Mouse (Mus musculus): ENCODE data around the gene Sprr2a2.
"Not testable (repeated sequence)": the region's sequence is repeated elsewhere in the genome, so short reads cannot be mapped to it uniquely, and the experiment has no call there.

Sprr2a2 gene

DNA sequence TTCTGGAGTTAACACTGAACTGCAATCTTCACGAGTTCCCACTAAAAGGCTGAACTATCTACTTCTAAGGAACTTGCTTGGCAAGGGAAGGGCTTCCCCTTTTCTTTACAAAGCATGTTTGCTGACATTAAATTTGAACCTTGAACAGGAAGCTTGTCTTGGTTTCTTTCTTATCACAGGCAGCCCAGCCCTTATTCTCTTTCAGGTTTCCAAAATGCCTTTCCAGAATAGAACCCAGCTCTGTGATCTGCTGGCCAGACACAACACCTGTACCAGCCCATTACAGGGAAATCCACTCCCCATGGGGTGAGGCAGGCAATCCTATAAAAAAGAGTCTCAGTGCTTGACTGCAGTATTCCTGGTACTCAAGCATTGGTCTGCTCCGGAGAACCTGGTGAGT, at the start of gene Sprr2a2, which contains the start of gene Sprr2a1:
Sprr2a2 (plus strand) TSS at position 352 of the 400 bp plus-strand sequence.
Sprr2a1 (plus strand) TSS at position 231 of the 400 bp plus-strand sequence.
- DNase-seq (ENCODE audit: low spot score) = not testable (repeated sequence)

DNA sequence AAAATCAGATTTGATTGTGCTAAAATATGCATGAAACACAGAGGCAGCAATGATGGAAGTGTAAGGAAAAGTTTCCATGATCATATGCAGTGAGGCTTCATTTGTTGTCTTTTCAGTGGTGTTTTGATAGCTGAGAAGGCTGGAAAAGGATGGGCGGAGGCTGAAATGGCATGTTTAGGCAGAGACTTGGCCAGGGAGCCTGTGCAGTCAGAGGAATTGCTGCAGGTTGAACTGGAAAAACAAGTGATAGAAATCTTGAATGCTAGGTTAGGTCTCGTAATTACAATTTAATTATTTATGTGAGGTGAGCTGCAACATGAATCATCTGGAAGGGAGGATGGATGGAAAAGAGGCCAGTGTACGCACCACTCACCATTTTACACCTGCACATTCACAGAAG, 45.9 kb upstream of the Sprr2a2 start:
- DNase-seq (ENCODE audit: low spot score) = no peak

DNA sequence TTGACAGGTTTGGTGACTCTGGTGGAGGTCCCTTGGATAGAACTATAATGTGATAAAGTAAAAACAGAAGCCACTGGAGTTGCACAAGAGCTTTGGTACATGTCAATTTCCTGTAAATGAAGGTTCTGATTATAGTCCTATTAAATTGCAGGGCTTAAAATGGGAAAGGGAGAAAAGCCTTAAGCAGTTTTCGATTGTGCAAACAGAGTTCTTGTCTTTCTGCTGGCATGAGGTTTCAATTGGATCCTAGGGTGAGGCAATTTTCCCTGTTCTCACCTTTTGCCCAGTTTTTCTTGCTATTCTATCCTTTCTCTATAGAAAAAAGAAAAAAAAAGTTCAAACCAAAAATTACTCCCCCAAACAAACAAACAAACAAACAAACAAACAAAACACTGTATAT, 38.8 kb upstream of the Sprr2a2 start:
- no peak for DNase-seq (ENCODE audit: low spot score)

DNA sequence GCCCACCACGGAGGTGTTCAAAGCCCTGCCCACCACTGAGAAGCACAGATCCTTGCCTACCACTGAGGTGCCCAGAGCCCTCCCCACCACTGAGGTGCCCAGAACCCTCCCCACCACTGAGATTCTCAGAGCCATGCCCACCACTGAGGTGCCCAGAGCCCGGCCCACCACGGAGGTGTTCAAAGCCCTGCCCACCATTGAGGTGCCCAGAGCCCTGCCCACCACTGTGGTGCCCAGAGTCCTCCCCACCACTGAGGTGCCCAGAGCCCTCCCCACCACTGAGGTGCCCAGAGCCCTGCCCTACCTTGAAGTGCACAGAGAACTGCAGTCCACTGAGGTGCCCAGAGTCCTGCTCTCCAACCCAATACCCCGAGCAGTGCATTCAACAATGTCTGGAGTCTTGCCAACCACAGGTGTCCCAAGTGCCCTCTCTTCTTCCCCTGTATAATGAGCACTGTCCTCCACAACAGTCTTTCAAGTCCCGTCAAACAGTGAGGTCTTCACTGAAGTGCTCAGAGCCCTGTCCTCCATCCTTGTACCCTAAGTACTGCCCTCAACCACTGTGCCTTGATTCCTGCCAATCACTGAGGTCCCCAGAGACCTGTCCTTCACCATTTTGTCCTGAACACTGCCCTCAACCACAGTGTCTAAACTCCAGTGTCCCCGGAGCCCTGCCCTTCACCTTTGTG, 20.1 kb upstream of the Sprr2a2 start:
- DNase-seq (ENCODE audit: low spot score) = no peak

DNA sequence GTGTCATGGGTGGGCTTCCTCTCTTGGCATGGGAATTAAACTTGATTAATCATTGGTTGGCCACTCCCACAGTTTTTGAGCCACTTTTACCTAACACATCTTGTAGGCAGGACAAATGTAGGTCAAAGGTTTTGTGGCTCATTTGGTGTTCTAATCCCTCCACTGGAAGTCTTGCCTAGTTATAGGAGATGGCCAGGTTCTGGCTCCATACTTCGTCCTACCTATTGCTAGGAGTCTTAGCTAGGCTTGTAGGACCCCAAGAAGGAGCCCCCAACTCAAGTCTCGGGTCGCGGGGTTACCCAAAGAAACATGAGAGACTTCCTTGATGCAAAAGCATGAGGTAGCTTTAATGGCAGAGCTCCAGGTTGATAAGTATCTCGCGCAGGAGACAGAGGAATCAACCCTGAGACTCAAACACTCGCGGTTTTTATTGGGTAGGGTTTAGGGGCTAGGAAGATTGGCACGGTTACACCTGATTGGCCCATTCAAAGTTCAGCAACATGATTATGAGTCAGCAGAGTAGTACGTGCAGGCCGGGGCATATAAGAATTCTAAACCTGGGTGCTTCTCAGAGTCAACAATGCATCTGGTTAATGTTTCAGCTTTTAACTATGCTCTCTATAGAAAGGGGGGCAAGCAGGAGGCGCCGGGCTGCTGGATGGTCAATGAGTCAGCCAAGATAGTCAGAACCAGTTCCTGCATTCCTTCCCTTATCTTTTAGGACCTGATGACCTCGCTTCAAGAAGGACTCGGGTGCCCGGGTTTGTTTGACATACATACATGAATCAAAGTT, 4.4 kb upstream of the Sprr2a2 start:
- not testable (repeated sequence) for DNase-seq (ENCODE audit: low spot score)

DNA sequence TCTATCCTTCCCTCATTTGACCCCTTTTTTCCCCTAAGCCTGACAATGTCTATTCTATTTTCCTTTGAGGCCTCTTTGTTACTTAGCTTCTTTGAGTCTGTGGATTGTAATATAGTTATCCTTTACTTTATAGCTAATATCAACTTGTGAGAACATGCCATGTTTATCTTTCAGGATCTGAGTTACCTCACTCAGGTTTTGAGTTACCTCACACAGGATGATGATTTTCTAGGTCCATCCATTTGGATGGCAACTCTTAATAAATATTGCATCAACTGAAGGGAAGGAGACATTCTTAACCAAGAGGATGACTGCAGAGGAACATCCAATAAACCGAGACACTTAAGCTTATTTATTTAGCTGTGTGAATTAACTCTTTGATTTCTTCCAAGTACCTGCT, 3.7 kb upstream of the Sprr2a2 start:
- not testable (repeated sequence) for DNase-seq (ENCODE audit: low spot score)

DNA sequence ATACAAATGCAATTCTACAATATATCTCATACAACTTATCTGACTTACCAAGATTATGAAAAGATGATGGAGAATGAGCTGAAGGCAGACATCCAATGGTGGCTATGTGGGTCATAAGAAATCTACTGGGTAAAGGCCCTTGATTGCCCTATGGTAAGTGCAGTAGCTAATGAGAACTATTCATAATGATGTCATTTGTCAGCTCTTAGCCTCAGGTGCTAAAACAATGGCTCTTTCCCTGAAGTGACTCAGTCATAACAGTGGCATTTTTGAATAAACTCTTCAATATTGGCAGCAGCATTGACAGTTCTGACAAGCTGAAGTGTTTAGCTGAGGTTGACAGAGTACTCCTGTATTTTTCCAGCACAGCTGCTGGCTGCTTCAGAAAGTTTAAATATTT, 2.1 kb upstream of the Sprr2a2 start:
- not testable (repeated sequence) for DNase-seq (ENCODE audit: low spot score)

DNA sequence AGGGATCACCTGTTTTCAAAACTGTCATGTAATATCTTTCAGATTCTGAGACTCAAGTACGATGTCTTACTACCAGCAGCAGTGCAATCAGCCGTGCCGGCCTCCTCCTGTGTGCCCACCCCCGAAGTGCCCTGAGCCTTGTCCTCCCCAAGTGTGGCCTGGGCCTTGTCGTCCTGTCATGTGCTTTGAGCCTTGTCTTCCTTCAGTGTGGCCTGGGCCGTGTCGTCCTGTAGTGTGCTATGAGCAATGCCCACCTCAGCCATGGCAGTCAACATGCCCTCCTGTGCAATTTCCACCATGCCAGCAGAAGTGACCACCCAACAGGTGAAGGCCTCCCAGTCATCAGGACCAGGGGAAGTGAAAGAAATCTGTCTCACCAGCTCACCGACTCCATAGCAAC, 3.3 kb downstream of the Sprr2a2 start:
- DNase-seq (ENCODE audit: low spot score) = not testable (repeated sequence)

DNA sequence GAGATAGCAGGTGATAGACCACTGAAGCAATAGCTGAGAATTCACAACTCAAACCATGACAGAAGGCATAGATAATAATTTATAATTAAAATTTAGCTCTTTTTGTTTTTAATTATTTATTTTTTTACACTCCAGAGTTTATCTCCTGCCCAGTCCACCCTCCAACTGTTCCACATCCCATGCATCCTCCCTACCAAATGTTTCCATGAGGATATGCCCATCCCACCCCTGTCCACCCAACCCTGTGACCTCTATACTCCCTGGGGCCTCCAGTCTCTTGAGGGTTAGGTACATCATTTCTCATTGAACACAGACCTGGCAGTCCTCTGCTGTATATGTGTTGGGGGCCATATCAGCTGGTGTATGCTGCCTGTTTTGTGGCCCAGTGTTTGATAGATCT, 8.0 kb downstream of the Sprr2a2 start:
- DNase-seq (ENCODE audit: low spot score) = not testable (repeated sequence)

DNA sequence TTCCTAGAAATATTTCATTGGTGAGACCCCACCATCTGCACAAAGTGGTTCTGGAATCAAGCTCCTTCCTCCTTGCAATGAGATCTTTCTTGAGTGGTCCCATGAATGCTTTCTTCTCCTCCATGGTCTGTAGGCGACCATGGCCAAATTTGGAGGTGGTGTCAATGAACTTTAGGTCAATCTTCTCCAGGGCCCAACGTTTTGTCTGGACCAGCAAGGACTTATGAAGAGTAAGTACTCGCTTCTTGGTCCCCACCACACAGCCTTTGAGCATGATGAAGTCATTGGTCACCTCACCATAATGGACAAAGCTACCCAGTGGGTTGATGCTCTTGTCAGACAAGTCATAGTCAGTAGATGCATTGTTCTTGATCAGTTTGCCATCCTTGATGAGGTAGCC, 11.7 kb downstream of the Sprr2a2 start:
- DNase-seq (ENCODE audit: low spot score) = not testable (repeated sequence)

DNA sequence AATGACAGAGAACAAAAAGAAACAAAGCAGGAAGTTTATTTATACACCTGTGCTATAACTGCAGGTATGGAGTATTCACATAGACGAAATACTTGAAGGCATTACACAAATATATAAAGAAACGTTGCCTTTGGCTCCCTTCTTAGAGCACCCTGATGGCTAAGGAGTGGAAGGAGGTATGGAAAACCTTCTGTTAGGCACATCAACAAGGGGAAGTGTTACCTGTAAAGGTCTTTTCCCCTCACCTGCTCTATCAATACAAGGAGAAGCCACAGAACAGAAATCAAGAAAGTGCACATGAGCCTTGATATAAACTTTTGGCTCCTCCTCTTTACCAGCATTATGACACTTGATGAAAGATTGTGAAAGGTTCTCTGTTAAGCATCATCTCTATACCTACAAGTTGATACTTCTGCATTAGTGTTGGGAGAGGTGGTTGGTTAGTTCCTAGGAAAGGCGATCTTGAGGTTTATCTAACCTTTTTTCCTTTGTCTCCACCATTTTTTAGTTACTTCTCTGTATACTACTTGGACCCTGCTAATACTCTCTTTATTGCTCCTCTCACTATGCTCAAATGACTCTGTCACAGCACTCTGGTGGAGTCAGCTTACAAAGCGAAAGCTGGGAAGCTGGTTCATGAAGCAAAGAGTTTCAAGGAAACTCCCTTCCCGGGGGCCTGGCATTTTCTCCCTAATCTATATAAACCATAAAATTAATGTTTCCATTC, 20.9 kb downstream of the Sprr2a2 start:
- not testable (repeated sequence) for DNase-seq (ENCODE audit: low spot score)

DNA sequence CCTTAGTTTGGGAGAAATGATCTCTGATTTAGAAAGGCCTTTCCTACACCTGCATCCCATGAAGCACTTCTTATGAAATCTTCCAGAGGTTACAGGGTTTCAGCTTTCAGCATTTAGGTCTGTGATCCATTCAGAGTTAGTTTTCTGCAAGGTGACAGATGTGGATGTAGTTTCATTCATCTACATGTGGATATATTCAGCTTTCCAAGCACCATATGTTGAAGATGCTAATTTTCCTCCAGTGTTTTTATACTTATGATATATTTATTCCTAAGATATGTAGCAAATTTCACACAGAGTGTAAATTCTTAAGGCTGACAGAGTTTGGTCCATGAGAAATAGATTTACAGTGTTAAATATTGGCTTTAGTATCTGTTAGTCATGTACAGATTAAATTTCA, 23.0 kb downstream of the Sprr2a2 start:
- not testable (repeated sequence) for DNase-seq (ENCODE audit: low spot score)

DNA sequence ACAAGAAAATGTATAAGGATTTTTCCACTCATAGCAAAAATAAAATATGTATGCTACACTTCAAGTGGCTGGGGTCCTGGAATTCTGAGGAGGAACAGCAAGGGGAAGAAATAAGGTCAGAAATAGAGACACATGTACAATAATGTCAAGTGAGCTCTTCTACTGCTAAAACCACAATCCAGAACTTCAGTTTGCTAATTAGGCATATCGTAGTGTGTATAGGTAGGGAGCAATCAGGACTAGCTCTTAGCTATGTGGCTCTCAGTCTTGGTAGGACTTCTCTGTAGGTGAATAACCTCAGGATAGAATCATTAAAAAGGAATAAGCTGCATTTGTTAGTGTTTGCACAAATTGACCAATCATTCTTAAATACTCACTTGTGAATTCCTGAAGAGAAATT, 23.5 kb downstream of the Sprr2a2 start:
- not testable (repeated sequence) for DNase-seq (ENCODE audit: low spot score)

DNA sequence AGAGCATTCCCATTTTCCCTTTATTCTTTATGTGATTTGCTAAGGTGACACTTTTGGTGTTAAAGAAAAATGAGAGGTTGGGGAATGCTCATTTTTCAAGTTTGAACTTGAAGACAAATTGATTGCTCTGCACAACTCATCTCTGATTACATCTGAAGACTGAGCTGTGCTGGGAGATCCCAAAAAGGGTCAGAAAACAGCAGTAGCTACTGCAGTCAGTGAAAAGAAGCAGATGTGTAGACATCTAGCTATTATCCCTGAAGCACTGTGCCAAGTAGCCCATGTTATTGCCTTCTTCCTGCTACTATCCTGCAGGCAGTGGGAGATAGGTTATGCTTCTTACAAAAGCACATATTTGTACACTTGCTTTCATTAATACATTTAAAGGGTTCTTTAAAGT, 29.1 kb downstream of the Sprr2a2 start:
- DNase-seq (ENCODE audit: low spot score) = not testable (repeated sequence)

DNA sequence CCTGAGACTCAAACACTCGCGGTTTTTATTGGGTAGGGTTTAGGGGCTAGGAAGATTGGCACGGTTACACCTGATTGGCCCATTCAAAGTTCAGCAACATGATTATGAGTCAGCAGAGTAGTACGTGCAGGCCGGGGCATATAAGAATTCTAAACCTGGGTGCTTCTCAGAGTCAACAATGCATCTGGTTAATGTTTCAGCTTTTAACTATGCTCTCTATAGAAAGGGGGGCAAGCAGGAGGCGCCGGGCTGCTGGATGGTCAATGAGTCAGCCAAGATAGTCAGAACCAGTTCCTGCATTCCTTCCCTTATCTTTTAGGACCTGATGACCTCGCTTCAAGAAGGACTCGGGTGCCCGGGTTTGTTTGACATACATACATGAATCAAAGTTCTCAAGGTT, 30.5 kb downstream of the Sprr2a2 start:
- DNase-seq (ENCODE audit: low spot score) = not testable (repeated sequence)

DNA sequence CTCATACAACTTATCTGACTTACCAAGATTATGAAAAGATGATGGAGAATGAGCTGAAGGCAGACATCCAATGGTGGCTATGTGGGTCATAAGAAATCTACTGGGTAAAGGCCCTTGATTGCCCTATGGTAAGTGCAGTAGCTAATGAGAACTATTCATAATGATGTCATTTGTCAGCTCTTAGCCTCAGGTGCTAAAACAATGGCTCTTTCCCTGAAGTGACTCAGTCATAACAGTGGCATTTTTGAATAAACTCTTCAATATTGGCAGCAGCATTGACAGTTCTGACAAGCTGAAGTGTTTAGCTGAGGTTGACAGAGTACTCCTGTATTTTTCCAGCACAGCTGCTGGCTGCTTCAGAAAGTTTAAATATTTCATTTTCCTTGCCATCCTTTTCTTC, 32.8 kb downstream of the Sprr2a2 start:
- not testable (repeated sequence) for DNase-seq (ENCODE audit: low spot score)

DNA sequence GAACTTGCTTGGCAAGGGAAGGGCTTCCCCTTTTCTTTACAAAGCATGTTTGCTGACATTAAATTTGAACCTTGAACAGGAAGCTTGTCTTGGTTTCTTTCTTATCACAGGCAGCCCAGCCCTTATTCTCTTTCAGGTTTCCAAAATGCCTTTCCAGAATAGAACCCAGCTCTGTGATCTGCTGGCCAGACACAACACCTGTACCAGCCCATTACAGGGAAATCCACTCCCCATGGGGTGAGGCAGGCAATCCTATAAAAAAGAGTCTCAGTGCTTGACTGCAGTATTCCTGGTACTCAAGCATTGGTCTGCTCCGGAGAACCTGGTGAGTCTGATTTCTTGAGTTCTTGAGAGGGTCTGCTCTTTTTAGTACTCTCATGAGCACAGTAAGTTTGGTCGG, 34.7 kb downstream of the Sprr2a2 start:
- DNase-seq (ENCODE audit: low spot score) = not testable (repeated sequence)

DNA sequence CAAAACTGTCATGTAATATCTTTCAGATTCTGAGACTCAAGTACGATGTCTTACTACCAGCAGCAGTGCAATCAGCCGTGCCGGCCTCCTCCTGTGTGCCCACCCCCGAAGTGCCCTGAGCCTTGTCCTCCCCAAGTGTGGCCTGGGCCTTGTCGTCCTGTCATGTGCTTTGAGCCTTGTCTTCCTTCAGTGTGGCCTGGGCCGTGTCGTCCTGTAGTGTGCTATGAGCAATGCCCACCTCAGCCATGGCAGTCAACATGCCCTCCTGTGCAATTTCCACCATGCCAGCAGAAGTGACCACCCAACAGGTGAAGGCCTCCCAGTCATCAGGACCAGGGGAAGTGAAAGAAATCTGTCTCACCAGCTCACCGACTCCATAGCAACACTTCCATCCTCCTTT, 38.1 kb downstream of the Sprr2a2 start:
- DNase-seq (ENCODE audit: low spot score) = not testable (repeated sequence)

DNA sequence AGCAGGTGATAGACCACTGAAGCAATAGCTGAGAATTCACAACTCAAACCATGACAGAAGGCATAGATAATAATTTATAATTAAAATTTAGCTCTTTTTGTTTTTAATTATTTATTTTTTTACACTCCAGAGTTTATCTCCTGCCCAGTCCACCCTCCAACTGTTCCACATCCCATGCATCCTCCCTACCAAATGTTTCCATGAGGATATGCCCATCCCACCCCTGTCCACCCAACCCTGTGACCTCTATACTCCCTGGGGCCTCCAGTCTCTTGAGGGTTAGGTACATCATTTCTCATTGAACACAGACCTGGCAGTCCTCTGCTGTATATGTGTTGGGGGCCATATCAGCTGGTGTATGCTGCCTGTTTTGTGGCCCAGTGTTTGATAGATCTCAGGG, 42.8 kb downstream of the Sprr2a2 start:
- DNase-seq (ENCODE audit: low spot score) = not testable (repeated sequence)

DNA sequence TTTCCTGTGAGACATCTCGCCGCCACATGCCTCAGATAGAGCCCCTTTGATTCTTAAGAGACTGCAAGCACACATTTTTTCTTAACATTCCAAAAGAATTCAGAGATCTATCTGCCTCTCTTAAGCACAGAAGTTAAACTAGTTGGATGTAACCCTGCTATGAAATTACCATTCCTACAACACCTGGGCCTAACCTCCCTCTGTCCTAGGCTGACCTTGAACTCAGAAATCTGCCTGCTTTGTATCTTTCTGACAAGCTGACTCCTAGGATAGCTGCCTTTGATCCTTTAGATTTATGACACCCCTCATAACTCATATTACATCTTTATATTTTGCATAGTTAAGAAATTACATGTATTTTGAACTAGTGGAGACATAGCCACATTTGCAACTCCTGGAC, 47.7 kb downstream of the Sprr2a2 start:
- not testable (repeated sequence) for DNase-seq (ENCODE audit: low spot score)

DNA sequence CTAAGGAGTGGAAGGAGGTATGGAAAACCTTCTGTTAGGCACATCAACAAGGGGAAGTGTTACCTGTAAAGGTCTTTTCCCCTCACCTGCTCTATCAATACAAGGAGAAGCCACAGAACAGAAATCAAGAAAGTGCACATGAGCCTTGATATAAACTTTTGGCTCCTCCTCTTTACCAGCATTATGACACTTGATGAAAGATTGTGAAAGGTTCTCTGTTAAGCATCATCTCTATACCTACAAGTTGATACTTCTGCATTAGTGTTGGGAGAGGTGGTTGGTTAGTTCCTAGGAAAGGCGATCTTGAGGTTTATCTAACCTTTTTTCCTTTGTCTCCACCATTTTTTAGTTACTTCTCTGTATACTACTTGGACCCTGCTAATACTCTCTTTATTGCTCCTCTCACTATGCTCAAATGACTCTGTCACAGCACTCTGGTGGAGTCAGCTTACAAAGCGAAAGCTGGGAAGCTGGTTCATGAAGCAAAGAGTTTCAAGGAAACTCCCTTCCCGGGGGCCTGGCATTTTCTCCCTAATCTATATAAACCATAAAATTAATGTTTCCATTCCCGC, 55.8 kb downstream of the Sprr2a2 start:
- not testable (repeated sequence) for DNase-seq (ENCODE audit: low spot score)

DNA sequence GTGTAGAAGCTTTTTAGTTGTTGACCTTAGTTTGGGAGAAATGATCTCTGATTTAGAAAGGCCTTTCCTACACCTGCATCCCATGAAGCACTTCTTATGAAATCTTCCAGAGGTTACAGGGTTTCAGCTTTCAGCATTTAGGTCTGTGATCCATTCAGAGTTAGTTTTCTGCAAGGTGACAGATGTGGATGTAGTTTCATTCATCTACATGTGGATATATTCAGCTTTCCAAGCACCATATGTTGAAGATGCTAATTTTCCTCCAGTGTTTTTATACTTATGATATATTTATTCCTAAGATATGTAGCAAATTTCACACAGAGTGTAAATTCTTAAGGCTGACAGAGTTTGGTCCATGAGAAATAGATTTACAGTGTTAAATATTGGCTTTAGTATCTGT, 57.8 kb downstream of the Sprr2a2 start:
- not testable (repeated sequence) for DNase-seq (ENCODE audit: low spot score)
